Comparison of ENCODE assay signal across 7 mouse cellular contexts in the genomic region with DNA sequence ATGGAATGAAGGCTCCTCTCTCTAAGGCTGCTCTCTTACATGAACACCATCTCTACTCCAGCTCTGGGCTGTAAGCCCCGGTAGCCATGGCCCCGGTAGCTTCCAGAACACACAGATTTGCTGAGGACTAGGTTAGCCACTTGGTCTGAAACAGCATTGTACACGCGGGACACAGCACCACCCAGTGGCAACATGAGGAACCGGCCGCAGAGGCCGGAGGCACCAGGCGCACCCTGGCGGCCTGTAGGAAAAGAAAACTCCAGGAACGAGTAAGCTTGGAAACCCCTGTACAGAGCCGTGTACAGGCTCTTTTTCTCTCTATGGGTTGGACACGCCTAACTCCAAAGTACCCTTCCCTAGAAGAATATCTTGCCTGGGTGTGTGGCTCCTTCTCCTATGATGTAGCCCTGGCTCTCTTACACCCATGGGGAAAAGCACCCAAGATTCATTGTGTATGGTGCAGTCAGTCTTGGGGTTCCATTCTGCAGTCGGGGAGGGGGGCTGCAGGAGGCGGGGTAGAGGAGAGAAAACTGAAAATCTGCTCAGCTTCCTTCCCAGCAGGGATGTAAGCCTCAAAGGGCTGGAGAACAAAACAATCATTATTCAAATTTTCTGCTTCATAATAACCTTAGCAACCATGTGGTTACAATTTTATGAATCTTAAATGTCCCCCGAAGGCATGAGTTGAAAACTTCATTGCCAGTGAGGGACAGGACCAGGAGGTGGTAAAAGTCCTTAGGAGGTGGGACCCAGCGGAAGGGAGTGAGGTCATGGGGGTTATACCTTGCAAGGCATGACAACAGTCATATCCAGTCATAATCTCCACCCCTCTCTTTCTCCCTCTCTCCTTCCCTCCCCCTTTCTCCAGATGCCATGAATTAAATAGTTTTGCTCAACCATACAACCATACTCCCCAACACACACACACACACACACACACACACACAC.
DNase-seq lines count a peak whose midpoint lies in the region; ATAC-seq lines count a peak whose summit lies in the region.

No protein-coding gene starts in this region.

- H3K9ac ChIP-seq in intestine, embryonic 16.5 days (ENCODE audit: low read depth, low read length) = no peak overlapping the region
- no peak overlapping the region for H3K9ac ChIP-seq in midbrain, embryonic 12.5 days (replicated peaks)

- H3K4me1 ChIP-seq in intestine, embryonic 16.5 days (ENCODE audit: control insufficient read depth, insufficient read depth, low read length) = no peaks in the 10 kb centered on the region
- H3K4me1 ChIP-seq in midbrain, embryonic 12.5 days = no peaks in the 10 kb centered on the region

- no peaks in the 10 kb centered on the region for H3K9me3 ChIP-seq in intestine, embryonic 16.5 days (ENCODE audit: control insufficient read depth, low read length)
- H3K9me3 ChIP-seq in midbrain, embryonic 12.5 days = no peaks in the 10 kb centered on the region

- H3K27me3 ChIP-seq in intestine, embryonic 16.5 days (replicated peaks; ENCODE audit: control insufficient read depth, insufficient read depth, low read length) = no peaks in the 10 kb centered on the region
- H3K27me3 ChIP-seq in midbrain, embryonic 12.5 days = peaks cover 38% of the 10 kb centered on the region

- WGBS in intestine, embryonic 16.5 days = 18% methylated on average over 16 of the region's 16 CpGs
- 22% methylated on average over 16 of the region's 16 CpGs for WGBS in midbrain, embryonic 12.5 days

- no peak overlapping the region for H3K27ac ChIP-seq in intestine, embryonic 16.5 days (ENCODE audit: low read length)
- H3K27ac ChIP-seq in midbrain, embryonic 12.5 days (replicated peaks) = no peak overlapping the region

- H3K36me3 ChIP-seq in intestine, embryonic 16.5 days (ENCODE audit: control insufficient read depth, insufficient read depth, low read length) = no peaks in the 10 kb centered on the region
- no peaks in the 10 kb centered on the region for H3K36me3 ChIP-seq in midbrain, embryonic 12.5 days

- DNase-seq in adipocyte (ENCODE audit: low spot score) = peak; percentile 81
- DNase-seq in embryo, embryonic 10 days (ENCODE audit: low spot score) = peak; percentile 88
- DNase-seq in gastrocnemius, postnatal 14 days = peak; percentile 82
- DNase-seq in left cerebral cortex, postnatal 25 days (ENCODE audit: low spot score in 2 of 2) = peak; percentile 94 to 96
- DNase-seq in skeletal muscle tissue, adult 2 months (ENCODE audit: low read depth, low spot score) = peak; percentile 74

- no peak overlapping the region for H3K4me3 ChIP-seq in intestine, embryonic 16.5 days (ENCODE audit: low read length)
- H3K4me3 ChIP-seq in midbrain, embryonic 12.5 days = no peak overlapping the region

- peak; percentile 80 for ATAC-seq in intestine, embryonic 16.5 days
- ATAC-seq in midbrain, embryonic 12.5 days (ENCODE audit: low FRiP score, low read depth) = peak; percentile 88

- H3K4me2 ChIP-seq in intestine, embryonic 16.5 days (ENCODE audit: low read depth, low read length) = no peak overlapping the region
- no peak overlapping the region for H3K4me2 ChIP-seq in midbrain, embryonic 12.5 days (replicated peaks)

- intact Hi-C loops in gastrocnemius, postnatal 14 days (cut with DNase I; ENCODE audit: low total_unique reads) = loop anchor here (10.0 kb wide), 1 partner anchor 122 kb away; a partner anchor contains a TSS
- intact Hi-C loops in left cerebral cortex, postnatal 25 days (cut with DNase I) = loop anchor here (1.0 to 10.0 kb wide), 3 partner anchors 122 to 726 kb away; a partner anchor contains a TSS
